Mouse (Mus musculus) limb, embryonic 14.5 days (tissue): Measurements from ENCODE around the gene Zdhhc14. TPM values are rescaled to one million over a fixed set of nuclear protein-coding genes. Genes with fewer than 3 reads are reported as not detected.
A peak's percentile ranks its signal among the peaks of the same experiment; 100 is the strongest.

ENCODE experiments used
- ATAC-seq: fragments of 200-750 bp; cut with Nextera tagmentation; 2 replicates; pipeline ENCODE4 v1.8.0; 2017; ENCODE audit warnings: low read depth, moderate number of reproducible peaks, moderate TSS enrichment; ENCODE audit not compliant: low FRiP score
- DNase-seq: peaks from one replicate; pipeline ENCODE4 v3.0.0-alpha.2; 2015; ENCODE audit warnings: low spot score
- H3K27ac ChIP-seq: fragments of 300-500 bp; sonication (generic); replicated peaks from 2 replicates; pipeline ENCODE4 v1.5.1; 2014; ENCODE audit warnings: low read depth, mild to moderate bottlenecking, low read length, moderate library complexity, mixed read lengths
- H3K27me3 ChIP-seq: fragments of 300-500 bp; sonication (generic); 2 replicates; pipeline ENCODE4 v1.6.1; 2014; ENCODE audit warnings: low read length, mixed read lengths; ENCODE audit not compliant: control insufficient read depth, insufficient read depth
- H3K36me3 ChIP-seq: fragments of 300-500 bp; sonication (generic); 2 replicates; pipeline ENCODE4 v1.6.1; 2014; ENCODE audit warnings: mild to moderate bottlenecking, low read length, moderate library complexity, mixed read lengths; ENCODE audit not compliant: control insufficient read depth, insufficient read depth
- H3K4me1 ChIP-seq: fragments of 300-500 bp; sonication (generic); 2 replicates; pipeline ENCODE4 v1.6.1; 2014; ENCODE audit warnings: antibody characterized with exemption, low read length, mixed read lengths; ENCODE audit not compliant: control insufficient read depth, insufficient read depth
- H3K4me2 ChIP-seq: fragments of 300-500 bp; sonication (generic); replicated peaks from 2 replicates; pipeline ENCODE4 v1.6.1; 2014; ENCODE audit warnings: low read depth, mild to moderate bottlenecking, low read length, moderate library complexity; ENCODE audit not compliant: severe bottlenecking
- H3K4me3 ChIP-seq: fragments of 300-500 bp; sonication (generic); replicated peaks from 2 replicates; pipeline ENCODE4 v1.5.1; 2014; ENCODE audit warnings: low read length
- H3K9ac ChIP-seq: fragments of 300-500 bp; sonication (generic); 2 replicates; pipeline ENCODE4 v1.6.1; 2014; ENCODE audit warnings: mild to moderate bottlenecking, low read depth, low read length, moderate library complexity; ENCODE audit not compliant: severe bottlenecking
- H3K9me3 ChIP-seq: fragments of 300-500 bp; sonication (generic); 2 replicates; pipeline ENCODE4 v1.6.1; 2016; ENCODE audit warnings: low read length; ENCODE audit not compliant: control insufficient read depth
- POLR2A ChIP-seq: fragments of 200-500 bp; IDR thresholded peaks from 2 replicates; pipeline ENCODE4 v1.8.0; 2012; ENCODE audit warnings: inconsistent platforms, mild to moderate bottlenecking, moderate library complexity, borderline replicate concordance; ENCODE audit not compliant: insufficient read depth, insufficient read length; ENCODE audit errors: extremely low read depth
- WGBS: fragments of 180-500 bp; shearing (Covaris S2); extraction: QIAGEN DNeasy Blood & Tissue Kit; methylation state at CpG from one replicate; pipeline ENCODE4 v1.1.7; 2014; 5-methylcytosine and 5-hydroxymethylcytosine counted together
- polyA plus RNA-seq, 2 experiments: library from polyadenylated mRNA; depleted of rRNA in 1 of 2; stranded (reverse) in 1 of 2; unstranded in 1 of 2; fragments of >200 nt; fragmentation: Nextera tagmentation in 1 of 2; extraction: Ambion mirVana in 1 of 2; gene quantifications; 2 replicates each; pipeline versions ENCODE4 v1.2.1 to v1.2.3; 2012 to 2014

Gene Zdhhc14
- polyA plus RNA-seq, 2 experiments: 3.0 to 4.3 TPM

- no peak overlapping the region for H3K9ac ChIP-seq
- H3K27me3 ChIP-seq: no peaks in the 10 kb centered on the region
- H3K4me1 ChIP-seq: peaks cover 16% of the 10 kb centered on the region; the same call in 1 of the 2 replicates
- H3K9me3 ChIP-seq: no peaks in the 10 kb centered on the region
- ATAC-seq (no peak), DNase-seq (no peak)
- WGBS: 58% methylated on average over 3 of the region's 3 CpGs
- no peak for TF ChIP-seq POLR2A
- H3K4me2 ChIP-seq: no peak overlapping the region
- H3K27ac ChIP-seq: no peak overlapping the region
- H3K36me3 ChIP-seq: no peaks in the 10 kb centered on the region
- H3K4me3 ChIP-seq: no peak overlapping the region
Measured at GRCm38 (mm10) chr17:5713141-5713540, 220.8 kb downstream of the Zdhhc14 start.

GRCm38 (mm10) chr17:5716912-5717311 lies 224.6 kb downstream of the Zdhhc14 start:
- H3K27ac ChIP-seq: no peak overlapping the region
- no peak for DNase-seq
- WGBS: 89% methylated on average over 4 of the region's 4 CpGs
- ATAC-seq: no peak
- H3K9me3 ChIP-seq: no peaks in the 10 kb centered on the region
- no peak overlapping the region for H3K4me2 ChIP-seq
- no peak for TF ChIP-seq POLR2A
- H3K4me1 ChIP-seq: peaks cover 16% of the 10 kb centered on the region; the same call in 1 of the 2 replicates
- H3K27me3 ChIP-seq: no peaks in the 10 kb centered on the region
- no peaks in the 10 kb centered on the region for H3K36me3 ChIP-seq
- H3K4me3 ChIP-seq: no peak overlapping the region
- H3K9ac ChIP-seq: no peak overlapping the region

GRCm38 (mm10) chr17:5718768-5719387 lies 226.5 kb downstream of the Zdhhc14 start:
- Histone ChIP-seq H3K4me2 (no peak overlapping the region), H3K4me3 (no peak overlapping the region), H3K9me3 (no peaks in the 10 kb centered on the region), H3K27ac (no peak overlapping the region), H3K4me1 (peaks cover 20% of the 10 kb centered on the region; the same call in 1 of the 2 replicates), H3K27me3 (no peaks in the 10 kb centered on the region), H3K9ac (no peak overlapping the region), H3K36me3 (no peaks in the 10 kb centered on the region)
- TF ChIP-seq POLR2A: no peak
- 80% methylated on average over 7 of the region's 7 CpGs for WGBS
- DNase-seq (no peak), ATAC-seq (no peak)

GRCm38 (mm10) chr17:5722802-5723201 lies 230.4 kb downstream of the Zdhhc14 start:
- peaks cover 7% of the 10 kb centered on the region; the same call in 1 of the 2 replicates for H3K4me1 ChIP-seq
- TF ChIP-seq POLR2A: no peak
- H3K4me2 ChIP-seq: no peak overlapping the region
- WGBS: 91% methylated on average over 2 of the region's 2 CpGs
- H3K27ac ChIP-seq: no peak overlapping the region
- no peaks in the 10 kb centered on the region for H3K27me3 ChIP-seq
- H3K4me3 ChIP-seq: no peak overlapping the region
- no peaks in the 10 kb centered on the region for H3K9me3 ChIP-seq
- H3K36me3 ChIP-seq: no peaks in the 10 kb centered on the region
- DNase-seq: no peak
- ATAC-seq: no peak
- no peak overlapping the region for H3K9ac ChIP-seq

GRCm38 (mm10) chr17:5723601-5724189 lies 231.3 kb downstream of the Zdhhc14 start:
- Histone ChIP-seq H3K36me3 (no peaks in the 10 kb centered on the region), H3K27me3 (no peaks in the 10 kb centered on the region), H3K4me2 (no peak overlapping the region), H3K27ac (peak overlapping the region; percentile 45; the same call in 1 of the 2 replicates), H3K9me3 (no peaks in the 10 kb centered on the region), H3K4me1 (peaks cover 7% of the 10 kb centered on the region; the same call in 1 of the 2 replicates), H3K9ac (no peak overlapping the region), H3K4me3 (no peak overlapping the region)
- TF ChIP-seq POLR2A: no peak
- WGBS: 17% methylated on average over 10 of the region's 10 CpGs
- ATAC-seq (peak; percentile 65), DNase-seq (peak; percentile 73)
